Comparison of ENCODE assay signal across 7 mouse cellular contexts in genomic region chr11:118289562-118289961, GRCm38 (mm10). TPM values are rescaled to one million over a fixed set of nuclear protein-coding genes. Genes with fewer than 3 reads are reported as not detected.
DNase-seq lines count a peak whose midpoint lies in the region; ATAC-seq lines count a peak whose summit lies in the region.

No protein-coding gene starts in this region.

- WGBS in lung, embryonic 15.5 days = under 1% methylated on average over 22 of the region's 22 CpGs
- under 1% methylated on average over 22 of the region's 22 CpGs for WGBS in intestine, embryonic 15.5 days
- 0% methylated on average over 22 of the region's 22 CpGs for WGBS in neural tube, embryonic 15.5 days

- H3K4me2 ChIP-seq in lung, embryonic 15.5 days = peak overlapping the region; percentile 87
- peak overlapping the region; percentile 87 for H3K4me2 ChIP-seq in intestine, embryonic 15.5 days (replicated peaks)
- H3K4me2 ChIP-seq in neural tube, embryonic 15.5 days = peak overlapping the region; percentile 91

- no peaks in the 10 kb centered on the region for H3K9me3 ChIP-seq in lung, embryonic 15.5 days
- no peaks in the 10 kb centered on the region for H3K9me3 ChIP-seq in intestine, embryonic 15.5 days
- H3K9me3 ChIP-seq in neural tube, embryonic 15.5 days (replicated peaks) = no peaks in the 10 kb centered on the region

- peaks cover 18% of the 10 kb centered on the region for H3K4me1 ChIP-seq in lung, embryonic 15.5 days
- H3K4me1 ChIP-seq in intestine, embryonic 15.5 days (replicated peaks) = peaks cover 14% of the 10 kb centered on the region
- H3K4me1 ChIP-seq in neural tube, embryonic 15.5 days = peaks cover 27% of the 10 kb centered on the region

- ATAC-seq in lung, embryonic 15.5 days (ENCODE audit: borderline replicate concordance, extremely low read depth, low FRiP score, low TSS enrichment) = no peak
- no peak for ATAC-seq in intestine, embryonic 15.5 days
- ATAC-seq in neural tube, embryonic 15.5 days (ENCODE audit: low FRiP score) = peak; percentile 32

- H3K36me3 ChIP-seq in lung, embryonic 15.5 days = peaks cover 31% of the 10 kb centered on the region
- H3K36me3 ChIP-seq in intestine, embryonic 15.5 days = peaks cover 14% of the 10 kb centered on the region
- H3K36me3 ChIP-seq in neural tube, embryonic 15.5 days = peaks cover 25% of the 10 kb centered on the region

- DNase-seq in lung, postnatal 36 days = no peak
- peak; percentile 36 for DNase-seq in embryo, embryonic 11 days
- DNase-seq in cerebellum, postnatal 10 days = no peak
- DNase-seq in ovary, postnatal 36 days (ENCODE audit: low spot score) = no peak

- peak overlapping the region; percentile 61 for H3K27ac ChIP-seq in lung, embryonic 15.5 days
- peak overlapping the region; percentile 86 for H3K27ac ChIP-seq in intestine, embryonic 15.5 days
- H3K27ac ChIP-seq in neural tube, embryonic 15.5 days (replicated peaks) = peak overlapping the region; percentile 88

- peak overlapping the region; percentile 89 for H3K4me3 ChIP-seq in lung, embryonic 15.5 days
- peak overlapping the region; percentile 92 for H3K4me3 ChIP-seq in intestine, embryonic 15.5 days (replicated peaks)
- H3K4me3 ChIP-seq in neural tube, embryonic 15.5 days (replicated peaks) = peak overlapping the region; percentile 88

- H3K9ac ChIP-seq in lung, embryonic 15.5 days = peak overlapping the region; percentile 89
- H3K9ac ChIP-seq in intestine, embryonic 15.5 days = peak overlapping the region; percentile 93
- peak overlapping the region; percentile 98 for H3K9ac ChIP-seq in neural tube, embryonic 15.5 days (replicated peaks)

- H3K27me3 ChIP-seq in lung, embryonic 15.5 days = no peaks in the 10 kb centered on the region
- H3K27me3 ChIP-seq in intestine, embryonic 15.5 days (replicated peaks) = no peaks in the 10 kb centered on the region
- no peaks in the 10 kb centered on the region for H3K27me3 ChIP-seq in neural tube, embryonic 15.5 days (replicated peaks)

RNA-seq across cellular contexts. Expression of gene Usp36, which starts 0.5 kb away (rescaled TPM):
- polyA plus RNA-seq in lung, embryonic 15.5 days (2015; fragmentation: Nextera tagmentation; extraction: Ambion mirVana) = 17.7 and 19.4 TPM in 2 replicates
- 16.8 and 19.7 TPM in 2 replicates for polyA plus RNA-seq in intestine, embryonic 15.5 days (2015; fragmentation: Nextera tagmentation; extraction: Ambion mirVana)
- polyA plus RNA-seq in neural tube, embryonic 15.5 days (2015; fragmentation: Nextera tagmentation; extraction: Ambion mirVana) = 17.5 and 19.5 TPM in 2 replicates

RNA-seq across cellular contexts. Expression of gene Cyth1, which starts 41.2 kb away (rescaled TPM):
- 16.6 and 17.7 TPM in 2 replicates for polyA plus RNA-seq in lung, embryonic 15.5 days (2015; fragmentation: Nextera tagmentation; extraction: Ambion mirVana)
- 11.6 and 12.1 TPM in 2 replicates for polyA plus RNA-seq in intestine, embryonic 15.5 days (2015; fragmentation: Nextera tagmentation; extraction: Ambion mirVana)
- 22.5 and 24.8 TPM in 2 replicates for polyA plus RNA-seq in neural tube, embryonic 15.5 days (2015; fragmentation: Nextera tagmentation; extraction: Ambion mirVana)

RNA-seq across cellular contexts. Expression of gene Cep295nl, which starts 52.7 kb away (rescaled TPM):
- 0.33 and 0.56 TPM in 2 replicates for polyA plus RNA-seq in lung, embryonic 15.5 days (2015; fragmentation: Nextera tagmentation; extraction: Ambion mirVana)
- 0.23 and 0.24 TPM in 2 replicates for polyA plus RNA-seq in intestine, embryonic 15.5 days (2015; fragmentation: Nextera tagmentation; extraction: Ambion mirVana)
- 0.18 and 0.37 TPM in 2 replicates for polyA plus RNA-seq in neural tube, embryonic 15.5 days (2015; fragmentation: Nextera tagmentation; extraction: Ambion mirVana)
